Mouse (Mus musculus): Measurements from ENCODE around the gene Ldhal6b. TPM values are rescaled to one million over a fixed set of nuclear protein-coding genes. Genes with fewer than 3 reads are reported as not detected.
A peak's percentile ranks its signal among the peaks of the same experiment; 100 is the strongest.

Ldhal6b gene
- polyA plus RNA-seq, 1 experiment from 2014 or later: not detected

DNA sequence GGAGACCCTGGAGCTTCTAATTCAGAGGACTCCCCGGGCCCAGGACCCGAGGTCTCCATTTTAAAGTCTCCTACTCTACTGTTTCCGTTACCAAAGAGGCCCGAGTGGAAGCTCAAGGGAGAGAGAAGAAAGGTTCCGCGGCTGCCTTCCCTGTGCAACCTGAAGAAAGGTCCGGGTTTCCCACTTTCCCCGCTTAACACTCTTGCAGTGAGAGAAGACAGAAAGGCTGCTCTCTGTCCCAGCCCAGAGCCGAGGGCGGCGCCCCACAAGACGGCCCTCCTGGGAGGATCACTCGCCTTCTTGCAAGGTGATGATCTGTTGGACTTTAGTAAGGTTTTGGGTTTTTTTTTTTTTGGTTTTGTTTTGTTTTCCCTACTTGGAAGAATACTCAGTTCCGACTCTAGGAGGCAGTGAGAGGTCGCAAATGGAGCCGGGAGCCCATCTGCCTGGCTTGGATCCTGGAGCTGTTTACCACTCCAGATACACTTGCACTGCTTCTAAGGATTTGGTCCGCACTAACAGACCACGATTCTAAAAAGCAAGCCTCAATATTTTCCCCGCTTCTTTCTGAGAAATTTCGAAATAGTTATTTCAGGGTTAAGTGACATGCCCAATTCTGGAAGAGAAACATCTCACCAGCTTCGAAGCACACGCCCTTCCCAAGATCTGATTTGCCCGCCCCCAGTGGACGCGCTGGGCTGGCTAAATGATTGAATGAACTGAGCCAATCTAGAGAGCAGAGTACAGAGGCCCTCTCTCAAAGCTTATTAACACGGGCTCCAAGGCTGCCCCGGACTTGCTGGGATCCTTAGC is 21.8 kb upstream of the Ldhal6b start, which contains the start of gene Tmem242:
Gene Tmem242 (minus strand): TSS at position 101 of the 813 bp plus-strand sequence.
- H3K4me2 ChIP-seq (replicated peaks; ENCODE audit: low read depth, low read length): peak within 1 kb of the TSS; percentile 78
- H3K9ac ChIP-seq (replicated peaks; ENCODE audit: low read depth, low read length): peak within 1 kb of the TSS; percentile 62
- peak; percentile 82; the same call in 1 of the 2 replicates for ATAC-seq (ENCODE audit: insufficient number of reproducible peaks, insufficient read depth, low FRiP score, low read depth)
- H3K9me3 ChIP-seq (ENCODE audit: control insufficient read depth, low read depth, low read length): no peaks in the 10 kb centered on the region
- no peaks in the 10 kb centered on the region for H3K27me3 ChIP-seq (ENCODE audit: control insufficient read depth, insufficient read depth, low read length)
- peak within 1 kb of the TSS; percentile 64; the same call in 1 of the 2 replicates for H3K27ac ChIP-seq (ENCODE audit: low read length)
- WGBS: under 1% methylated on average over 27 of the region's 27 CpGs
- peaks cover 4% of the 10 kb centered on the region; the same call in 1 of the 2 replicates for H3K36me3 ChIP-seq (ENCODE audit: control insufficient read depth, insufficient read depth, low read length)
- H3K4me1 ChIP-seq (ENCODE audit: control insufficient read depth, insufficient read depth, low read length): 0 out of 2 replicates have a peak, but pooled peaks cover 12% of the 10 kb centered on the region
- H3K4me3 ChIP-seq (ENCODE audit: low read depth, low read length): peak within 1 kb of the TSS; percentile 62

DNA sequence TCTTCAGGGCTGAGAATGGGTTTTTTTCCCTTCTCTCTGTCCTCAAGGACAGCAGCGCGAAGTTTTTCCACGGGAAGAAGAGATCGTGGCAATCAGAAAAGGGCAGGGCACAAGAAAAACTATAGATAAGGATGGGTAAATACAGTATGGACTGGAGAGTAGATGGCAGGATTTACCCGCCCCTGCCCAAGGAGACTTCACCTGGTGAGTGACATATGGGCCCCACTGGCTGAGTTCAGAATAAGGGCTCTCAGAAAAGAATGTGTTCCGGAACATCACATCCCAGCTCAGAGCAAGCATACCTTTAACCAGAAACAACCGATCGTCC is 21.2 kb upstream of the Ldhal6b start:
- WGBS: 2% methylated on average over 8 of the region's 8 CpGs
- 0 out of 2 replicates have a peak, but pooled peaks cover 12% of the 10 kb centered on the region for H3K4me1 ChIP-seq (ENCODE audit: control insufficient read depth, insufficient read depth, low read length)

DNA sequence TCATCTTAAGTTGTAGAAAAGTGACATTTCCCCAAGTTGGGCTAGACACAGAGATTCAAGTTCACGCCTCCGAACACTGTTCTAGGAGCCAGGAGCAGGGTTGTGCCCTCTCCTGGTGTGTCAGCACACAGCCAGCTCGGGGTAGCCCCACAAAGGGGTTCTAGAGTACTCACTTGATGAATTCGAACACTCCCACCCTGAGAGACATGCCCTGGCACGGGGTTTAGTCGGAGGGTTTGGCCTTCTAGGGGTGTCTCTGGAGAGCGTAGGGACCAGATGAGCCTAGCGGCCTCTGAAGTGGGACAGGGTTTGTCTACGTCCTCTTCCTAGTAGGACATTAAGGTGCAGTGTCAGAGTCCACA is 11.2 kb upstream of the Ldhal6b start:
- no peaks in the 10 kb centered on the region for H3K27me3 ChIP-seq (ENCODE audit: control insufficient read depth, insufficient read depth, low read length)
- no peak overlapping the region for H3K27ac ChIP-seq (ENCODE audit: low read length)
- ATAC-seq (ENCODE audit: insufficient number of reproducible peaks, insufficient read depth, low FRiP score, low read depth): no peak
- H3K36me3 ChIP-seq (ENCODE audit: control insufficient read depth, insufficient read depth, low read length): peaks cover 21% of the 10 kb centered on the region
- 82% methylated on average over 9 of the region's 9 CpGs for WGBS
- H3K4me1 ChIP-seq (ENCODE audit: control insufficient read depth, insufficient read depth, low read length): no peaks in the 10 kb centered on the region
- no peak overlapping the region for H3K9ac ChIP-seq (replicated peaks; ENCODE audit: low read depth, low read length)
- no peak overlapping the region for H3K4me2 ChIP-seq (replicated peaks; ENCODE audit: low read depth, low read length)
- no peaks in the 10 kb centered on the region for H3K9me3 ChIP-seq (ENCODE audit: control insufficient read depth, low read depth, low read length)
- H3K4me3 ChIP-seq (ENCODE audit: low read depth, low read length): no peak overlapping the region

More for the DNA sequence above, 21.2 kb upstream of the Ldhal6b start:
- H3K9ac ChIP-seq (replicated peaks; ENCODE audit: low read depth, low read length): peak overlapping the region; percentile 62
- H3K36me3 ChIP-seq (ENCODE audit: control insufficient read depth, insufficient read depth, low read length): peaks cover 4% of the 10 kb centered on the region; the same call in 1 of the 2 replicates
- H3K4me2 ChIP-seq (replicated peaks; ENCODE audit: low read depth, low read length): peak overlapping the region; percentile 78
- peak overlapping the region; percentile 62 for H3K4me3 ChIP-seq (ENCODE audit: low read depth, low read length)
- no peak overlapping the region for H3K27ac ChIP-seq (ENCODE audit: low read length)
- no peaks in the 10 kb centered on the region for H3K27me3 ChIP-seq (ENCODE audit: control insufficient read depth, insufficient read depth, low read length)
- peak; percentile 29; the same call in 1 of the 2 replicates for ATAC-seq (ENCODE audit: insufficient number of reproducible peaks, insufficient read depth, low FRiP score, low read depth)
- no peaks in the 10 kb centered on the region for H3K9me3 ChIP-seq (ENCODE audit: control insufficient read depth, low read depth, low read length)

DNA sequence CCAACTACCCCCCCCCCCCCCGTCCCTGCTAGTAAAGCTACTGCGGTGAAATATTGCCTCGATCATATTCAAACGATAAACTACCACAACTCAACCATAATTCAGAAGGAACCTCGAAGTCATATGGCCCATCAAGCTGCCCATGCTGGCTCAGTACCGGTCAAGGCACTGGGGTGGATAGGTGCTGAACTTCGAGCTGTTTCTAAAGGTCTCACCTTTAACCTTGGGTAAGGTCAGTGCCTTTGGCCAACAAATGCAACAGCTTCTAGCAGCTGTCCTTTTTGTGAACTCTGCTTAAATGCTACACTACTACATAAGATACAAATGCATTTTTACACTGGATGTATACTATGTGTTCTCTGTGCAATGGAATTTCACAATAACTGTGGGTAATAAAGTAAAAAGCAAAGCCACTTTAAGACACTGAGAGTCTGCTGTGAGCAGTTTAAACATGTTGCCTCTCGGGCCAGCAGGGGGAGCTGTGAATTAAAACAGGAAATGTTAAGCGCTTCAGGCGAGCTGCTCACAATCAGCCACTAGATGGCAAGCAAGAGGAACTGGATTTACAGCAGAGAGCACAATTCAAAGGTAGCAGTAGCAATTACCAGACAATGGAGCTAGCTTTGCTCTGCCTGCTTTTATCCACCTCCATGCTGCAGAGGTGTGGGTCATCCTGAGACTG is 10.7 kb upstream of the Ldhal6b start:
- H3K9ac ChIP-seq (replicated peaks; ENCODE audit: low read depth, low read length): no peak overlapping the region
- H3K4me2 ChIP-seq (replicated peaks; ENCODE audit: low read depth, low read length): no peak overlapping the region
- 59% methylated on average over 10 of the region's 10 CpGs for WGBS
- H3K4me3 ChIP-seq (ENCODE audit: low read depth, low read length): no peak overlapping the region
- no peak overlapping the region for H3K27ac ChIP-seq (ENCODE audit: low read length)
- no peaks in the 10 kb centered on the region for H3K9me3 ChIP-seq (ENCODE audit: control insufficient read depth, low read depth, low read length)
- ATAC-seq (ENCODE audit: insufficient number of reproducible peaks, insufficient read depth, low FRiP score, low read depth): peak; percentile 53
- no peaks in the 10 kb centered on the region for H3K4me1 ChIP-seq (ENCODE audit: control insufficient read depth, insufficient read depth, low read length)
- no peaks in the 10 kb centered on the region for H3K27me3 ChIP-seq (ENCODE audit: control insufficient read depth, insufficient read depth, low read length)
- H3K36me3 ChIP-seq (ENCODE audit: control insufficient read depth, insufficient read depth, low read length): peaks cover 21% of the 10 kb centered on the region

DNA sequence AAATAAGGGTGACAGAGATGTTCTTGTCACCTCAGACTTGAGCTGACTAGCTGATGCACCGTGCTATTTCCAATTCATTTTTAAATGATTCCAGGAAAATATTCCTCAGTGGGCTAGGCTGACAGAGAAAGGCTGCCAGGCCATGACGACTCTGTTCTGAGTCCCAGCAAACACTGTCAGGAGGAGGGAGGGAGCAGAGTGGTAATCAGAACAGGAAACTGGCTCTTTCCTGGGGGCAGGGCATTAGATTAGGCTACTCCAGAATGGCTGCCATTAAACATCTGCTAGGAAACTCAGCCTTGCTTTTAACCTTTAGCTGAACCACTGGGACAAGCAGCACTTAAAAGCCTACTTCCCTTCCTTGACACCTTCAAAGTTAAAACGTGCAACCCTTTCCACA is 6.6 kb upstream of the Ldhal6b start:
- WGBS: 34% methylated on average over 3 of the region's 3 CpGs
- H3K4me1 ChIP-seq (ENCODE audit: control insufficient read depth, insufficient read depth, low read length): no peaks in the 10 kb centered on the region
- H3K4me2 ChIP-seq (replicated peaks; ENCODE audit: low read depth, low read length): no peak overlapping the region
- H3K9ac ChIP-seq (replicated peaks; ENCODE audit: low read depth, low read length): no peak overlapping the region
- ATAC-seq (ENCODE audit: insufficient number of reproducible peaks, insufficient read depth, low FRiP score, low read depth): no peak
- H3K9me3 ChIP-seq (ENCODE audit: control insufficient read depth, low read depth, low read length): no peaks in the 10 kb centered on the region
- H3K27me3 ChIP-seq (ENCODE audit: control insufficient read depth, insufficient read depth, low read length): no peaks in the 10 kb centered on the region
- no peak overlapping the region for H3K27ac ChIP-seq (ENCODE audit: low read length)
- H3K36me3 ChIP-seq (ENCODE audit: control insufficient read depth, insufficient read depth, low read length): peaks cover 5% of the 10 kb centered on the region
- H3K4me3 ChIP-seq (ENCODE audit: low read depth, low read length): no peak overlapping the region

DNA sequence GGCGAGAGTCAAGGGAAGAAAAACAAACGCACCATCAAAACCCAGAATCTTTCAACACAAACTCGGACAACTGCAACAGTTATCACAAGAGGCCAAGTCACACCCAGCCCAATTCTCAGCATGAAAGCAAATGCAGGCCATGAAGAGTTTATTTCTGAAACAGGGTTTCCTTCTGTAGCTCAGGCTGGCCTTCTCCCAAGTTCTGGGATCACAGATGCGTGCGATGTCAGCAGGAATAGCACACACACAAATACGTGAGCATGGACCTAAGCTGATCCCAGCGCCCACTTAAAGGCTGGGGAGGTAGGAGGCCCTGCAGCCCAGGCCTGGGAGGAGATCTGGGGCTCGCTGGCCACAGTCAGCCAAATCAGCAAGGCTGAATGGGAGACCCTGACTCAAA is 5.6 kb upstream of the Ldhal6b start:
- H3K36me3 ChIP-seq (ENCODE audit: control insufficient read depth, insufficient read depth, low read length): peaks cover 8% of the 10 kb centered on the region
- no peak overlapping the region for H3K4me2 ChIP-seq (replicated peaks; ENCODE audit: low read depth, low read length)
- H3K4me1 ChIP-seq (ENCODE audit: control insufficient read depth, insufficient read depth, low read length): no peaks in the 10 kb centered on the region
- no peaks in the 10 kb centered on the region for H3K9me3 ChIP-seq (ENCODE audit: control insufficient read depth, low read depth, low read length)
- H3K9ac ChIP-seq (replicated peaks; ENCODE audit: low read depth, low read length): no peak overlapping the region
- H3K27me3 ChIP-seq (ENCODE audit: control insufficient read depth, insufficient read depth, low read length): no peaks in the 10 kb centered on the region
- H3K27ac ChIP-seq (ENCODE audit: low read length): no peak overlapping the region
- ATAC-seq (ENCODE audit: insufficient number of reproducible peaks, insufficient read depth, low FRiP score, low read depth): no peak
- no peak overlapping the region for H3K4me3 ChIP-seq (ENCODE audit: low read depth, low read length)
- WGBS: 80% methylated on average over 8 of the region's 8 CpGs

DNA sequence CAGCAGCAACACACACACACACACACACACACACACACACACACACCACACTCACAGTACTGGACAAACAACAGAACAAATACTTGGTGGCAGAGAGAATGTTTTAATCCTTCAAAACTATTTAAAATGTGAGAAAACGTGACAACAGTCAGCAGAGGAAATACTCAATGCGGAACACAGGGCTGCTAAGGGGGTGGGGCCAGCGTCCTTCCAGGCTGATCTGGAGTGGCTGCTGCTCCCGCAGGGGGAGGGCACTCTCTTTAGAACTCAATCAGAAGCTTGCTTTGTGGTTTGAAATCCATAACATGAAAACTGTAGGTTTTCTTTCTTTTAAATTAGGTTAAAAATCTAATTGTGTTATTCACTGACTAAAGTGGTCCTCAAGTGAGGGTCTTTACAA is 3.3 kb upstream of the Ldhal6b start:
- ATAC-seq (ENCODE audit: insufficient number of reproducible peaks, insufficient read depth, low FRiP score, low read depth): no peak

DNA sequence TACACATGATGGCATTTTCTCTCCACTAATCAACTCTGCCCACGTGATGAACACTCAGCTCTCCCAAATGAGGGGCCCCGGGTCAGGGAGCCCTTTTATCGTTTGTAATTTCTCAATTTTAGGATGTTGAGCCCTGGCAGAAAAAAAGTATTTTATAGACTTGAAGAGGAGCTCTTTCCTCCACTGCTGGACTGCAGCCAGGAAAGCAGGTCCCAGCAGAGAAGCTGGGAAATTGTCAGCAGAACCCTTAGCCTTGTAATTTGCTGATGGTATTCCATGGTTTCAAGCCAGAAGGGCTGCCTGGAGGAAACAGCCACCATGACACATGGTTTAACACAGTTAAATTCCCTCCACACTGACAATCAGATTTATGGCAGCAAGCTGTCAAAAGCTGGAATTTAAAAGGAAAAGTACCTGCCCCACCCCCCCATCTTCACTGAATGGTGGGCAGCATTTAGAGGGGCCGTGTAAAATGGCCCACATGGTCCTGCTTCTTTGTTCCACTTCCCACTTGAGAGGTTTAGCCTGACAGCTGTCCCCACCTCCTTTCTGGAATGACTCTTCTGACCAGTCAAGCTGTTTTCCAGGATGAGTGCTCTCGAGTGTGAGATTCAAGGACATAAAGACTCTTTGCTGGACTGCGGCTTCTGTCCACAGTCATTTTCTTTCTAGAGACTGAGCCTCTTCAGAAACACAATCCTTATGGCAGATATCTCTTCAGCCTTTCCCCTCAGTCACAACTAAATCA is 1.4 kb upstream of the Ldhal6b start:
- Histone ChIP-seq H3K9me3 (ENCODE audit: control insufficient read depth, low read depth, low read length) (no peaks in the 10 kb centered on the region), H3K36me3 (ENCODE audit: control insufficient read depth, insufficient read depth, low read length) (peaks cover 13% of the 10 kb centered on the region), H3K27me3 (ENCODE audit: control insufficient read depth, insufficient read depth, low read length) (no peaks in the 10 kb centered on the region), H3K27ac (ENCODE audit: low read length) (no peak overlapping the region), H3K4me3 (ENCODE audit: low read depth, low read length) (no peak overlapping the region), H3K4me2 (replicated peaks; ENCODE audit: low read depth, low read length) (no peak overlapping the region), H3K4me1 (ENCODE audit: control insufficient read depth, insufficient read depth, low read length) (no peaks in the 10 kb centered on the region), H3K9ac (replicated peaks; ENCODE audit: low read depth, low read length) (no peak overlapping the region)
- no peak for ATAC-seq (ENCODE audit: insufficient number of reproducible peaks, insufficient read depth, low FRiP score, low read depth)
- 69% methylated on average over 6 of the region's 6 CpGs for WGBS

More for the DNA sequence above, 3.3 kb upstream of the Ldhal6b start:
- no peaks in the 10 kb centered on the region for H3K27me3 ChIP-seq (ENCODE audit: control insufficient read depth, insufficient read depth, low read length)
- H3K4me3 ChIP-seq (ENCODE audit: low read depth, low read length): no peak overlapping the region
- no peaks in the 10 kb centered on the region for H3K9me3 ChIP-seq (ENCODE audit: control insufficient read depth, low read depth, low read length)
- H3K36me3 ChIP-seq (ENCODE audit: control insufficient read depth, insufficient read depth, low read length): peaks cover 13% of the 10 kb centered on the region
- H3K4me1 ChIP-seq (ENCODE audit: control insufficient read depth, insufficient read depth, low read length): no peaks in the 10 kb centered on the region
- no peak overlapping the region for H3K9ac ChIP-seq (replicated peaks; ENCODE audit: low read depth, low read length)
- 49% methylated on average over 4 of the region's 4 CpGs for WGBS
- H3K27ac ChIP-seq (ENCODE audit: low read length): no peak overlapping the region
- no peak overlapping the region for H3K4me2 ChIP-seq (replicated peaks; ENCODE audit: low read depth, low read length)

Data from stomach, embryonic 14.5 days (tissue).